Mouse (Mus musculus) kidney, postnatal 0 days (tissue): ENCODE measurements around the gene Adamts16. TPM values are rescaled to one million over a fixed set of nuclear protein-coding genes. Genes with fewer than 3 reads are reported as not detected.

Experiments
- ATAC-seq: fragments of 200-750 bp; cut with Nextera tagmentation; replicated peaks from 2 replicates; pipeline ENCODE4 v1.8.0; 2017; ENCODE audit warnings: low read depth, moderate number of reproducible peaks, moderate TSS enrichment, moderate library complexity; ENCODE audit not compliant: low FRiP score
- DNase-seq: peaks from one replicate; pipeline ENCODE4 v3.0.0-alpha.2; 2016; ENCODE audit warnings: low spot score
- H3K27ac ChIP-seq: fragments of 300-500 bp; sonication (generic); 2 replicates; pipeline ENCODE4 v1.5.1; 2014; ENCODE audit warnings: mild to moderate bottlenecking
- H3K27me3 ChIP-seq: fragments of 300-500 bp; sonication (generic); 2 replicates; pipeline ENCODE4 v1.6.1; 2014; ENCODE audit warnings: low read length, mixed read lengths; ENCODE audit not compliant: insufficient read depth
- H3K36me3 ChIP-seq: fragments of 300-500 bp; sonication (generic); 2 replicates; pipeline ENCODE4 v1.6.1; 2014; ENCODE audit warnings: low read length, mixed read lengths; ENCODE audit not compliant: insufficient read depth
- H3K4me1 ChIP-seq: fragments of 300-500 bp; sonication (generic); replicated peaks from 2 replicates; pipeline ENCODE4 v1.6.1; 2014; ENCODE audit warnings: antibody characterized with exemption, low read length, mixed read lengths; ENCODE audit not compliant: insufficient read depth
- H3K4me2 ChIP-seq: fragments of 300-500 bp; sonication (generic); 2 replicates; pipeline ENCODE4 v1.6.1; 2014; ENCODE audit warnings: mild to moderate bottlenecking, low read length, moderate library complexity, mixed read lengths
- H3K4me3 ChIP-seq: fragments of 300-500 bp; sonication (generic); replicated peaks from 2 replicates; pipeline ENCODE4 v1.5.1; 2014; ENCODE audit warnings: low read depth, low read length
- H3K9ac ChIP-seq: fragments of 300-500 bp; sonication (generic); 2 replicates; pipeline ENCODE4 v1.6.1; 2014; ENCODE audit warnings: low read depth, low read length
- H3K9me3 ChIP-seq: fragments of 300-500 bp; sonication (generic); replicated peaks from 2 replicates; pipeline ENCODE4 v1.6.1; 2016; ENCODE audit warnings: low read length, inconsistent platforms, mixed read lengths
- CTCF ChIP-seq: IDR thresholded peaks from 2 replicates; pipeline ENCODE4 v1.5.1; 2016; ENCODE audit warnings: antibody characterized with exemption, low read depth, mild to moderate bottlenecking, moderate library complexity
- WGBS: fragments of 180-500 bp; shearing (Covaris S2); extraction: QIAGEN DNeasy Blood & Tissue Kit; methylation state at CpG from one replicate; pipeline ENCODE4 v1.1.7; 2014; 5-methylcytosine and 5-hydroxymethylcytosine counted together
- polyA plus RNA-seq: library from polyadenylated mRNA; unstranded; fragments of >200 nt; fragmentation: Nextera tagmentation; extraction: Ambion mirVana; gene quantifications from 2 replicates; pipeline ENCODE4 v1.2.1, GENCODE M21; 2015

The Adamts16 gene
- polyA plus RNA-seq, 1 experiment from 2014 or later: 11.8 TPM

- Histone ChIP-seq H3K4me3 (no peak overlapping the region), H3K9ac (no peak overlapping the region), H3K27me3 (no peaks in the 10 kb centered on the region), H3K4me2 (no peak overlapping the region), H3K4me1 (no peaks in the 10 kb centered on the region), H3K27ac (no peak overlapping the region), H3K36me3 (peaks cover 3% of the 10 kb centered on the region; the same call in 1 of the 2 replicates), H3K9me3 (no peaks in the 10 kb centered on the region)
- no peak for ATAC-seq
- 88% methylated on average over 2 of the region's 2 CpGs for WGBS
- TF ChIP-seq CTCF: no peak
- no peak for DNase-seq
Measured at GRCm38 (mm10) chr13:70762586-70762985, 79.0 kb downstream of the Adamts16 start.

DNA sequence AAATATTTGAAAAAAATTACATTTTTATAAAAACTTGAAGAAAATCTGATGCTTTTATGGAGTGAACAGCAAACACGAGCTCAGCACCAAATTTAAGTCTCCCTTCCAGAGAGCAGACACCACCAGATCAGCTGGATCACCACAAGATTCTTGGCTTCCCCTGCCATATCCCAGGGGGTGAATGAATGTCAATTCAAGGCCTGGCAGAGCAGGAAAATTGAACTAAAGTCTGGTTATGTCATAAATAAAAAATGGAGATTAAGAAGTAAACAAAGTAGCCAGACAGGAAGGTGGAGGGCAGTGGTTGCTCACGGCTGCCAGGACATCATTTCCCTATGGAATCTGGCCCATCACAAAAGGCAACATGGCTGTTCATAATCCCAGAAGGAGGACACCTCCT is 80.3 kb downstream of the Adamts16 start:
- no peak overlapping the region for H3K9ac ChIP-seq
- DNase-seq: no peak
- no peak for ATAC-seq
- no peak overlapping the region for H3K27ac ChIP-seq
- no peak overlapping the region for H3K4me3 ChIP-seq
- H3K4me2 ChIP-seq: no peak overlapping the region
- 56% methylated on average over 2 of the region's 2 CpGs for WGBS
- H3K4me1 ChIP-seq: no peaks in the 10 kb centered on the region
- no peaks in the 10 kb centered on the region for H3K27me3 ChIP-seq
- TF ChIP-seq CTCF: no peak
- peaks cover 3% of the 10 kb centered on the region; the same call in 1 of the 2 replicates for H3K36me3 ChIP-seq
- no peaks in the 10 kb centered on the region for H3K9me3 ChIP-seq

DNA sequence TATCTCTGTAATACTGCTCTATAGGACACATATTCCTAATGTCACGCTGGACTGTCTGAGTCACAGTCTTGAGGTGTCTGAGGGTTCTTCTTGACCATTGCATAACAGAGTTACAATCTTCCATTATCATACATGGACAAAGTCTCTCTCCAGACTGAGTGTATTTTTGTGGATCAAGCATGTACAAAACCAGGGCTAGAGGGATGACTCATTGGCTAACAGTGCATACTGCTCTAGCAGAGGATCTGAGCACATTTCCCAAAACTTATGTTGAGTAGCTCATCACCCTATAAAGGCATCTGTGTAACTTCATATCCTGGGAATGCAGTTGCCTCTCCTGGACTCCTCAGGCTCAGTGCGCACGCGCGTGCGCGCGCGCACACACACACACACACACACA is 81.4 kb downstream of the Adamts16 start:
- Histone ChIP-seq H3K9me3 (no peaks in the 10 kb centered on the region), H3K27me3 (no peaks in the 10 kb centered on the region), H3K4me3 (no peak overlapping the region), H3K4me2 (no peak overlapping the region), H3K27ac (no peak overlapping the region), H3K9ac (no peak overlapping the region), H3K4me1 (no peaks in the 10 kb centered on the region), H3K36me3 (peaks cover 3% of the 10 kb centered on the region; the same call in 1 of the 2 replicates)
- DNase-seq (no peak), ATAC-seq (no peak)
- no peak for TF ChIP-seq CTCF
- WGBS: 99% methylated on average over 9 of the region's 9 CpGs

- peak; percentile 19 for DNase-seq
- no peak for TF ChIP-seq CTCF
- Histone ChIP-seq H3K36me3 (no peaks in the 10 kb centered on the region), H3K4me1 (no peaks in the 10 kb centered on the region), H3K4me2 (no peak overlapping the region), H3K27ac (no peak overlapping the region), H3K9ac (no peak overlapping the region), H3K27me3 (no peaks in the 10 kb centered on the region), H3K4me3 (no peak overlapping the region), H3K9me3 (no peaks in the 10 kb centered on the region)
- 54% methylated on average over 14 of the region's 14 CpGs for WGBS
- ATAC-seq: no peak
Measured at GRCm38 (mm10) chr13:70746294-70747008, 95.2 kb downstream of the Adamts16 start.

- Histone ChIP-seq H3K36me3 (no peaks in the 10 kb centered on the region), H3K4me1 (no peaks in the 10 kb centered on the region), H3K27me3 (no peaks in the 10 kb centered on the region), H3K27ac (no peak overlapping the region), H3K4me2 (no peak overlapping the region), H3K9me3 (no peaks in the 10 kb centered on the region), H3K4me3 (no peak overlapping the region), H3K9ac (no peak overlapping the region)
- WGBS: 61% methylated on average over 5 of the region's 5 CpGs
- no peak for TF ChIP-seq CTCF
- ATAC-seq (no peak), DNase-seq (no peak)
Measured at GRCm38 (mm10) chr13:70744416-70745038, 97.1 kb downstream of the Adamts16 start.

GRCm38 (mm10) chr13:70742693-70743092 is 98.9 kb downstream of the Adamts16 start:
- ATAC-seq (no peak), DNase-seq (no peak)
- Histone ChIP-seq H3K36me3 (no peaks in the 10 kb centered on the region), H3K27ac (no peak overlapping the region), H3K27me3 (no peaks in the 10 kb centered on the region), H3K9ac (no peak overlapping the region), H3K4me1 (no peaks in the 10 kb centered on the region), H3K4me3 (no peak overlapping the region), H3K4me2 (no peak overlapping the region), H3K9me3 (no peaks in the 10 kb centered on the region)
- no peak for TF ChIP-seq CTCF
- WGBS: 84% methylated on average over 4 of the region's 4 CpGs
